Mouse (Mus musculus) heart, postnatal 0 days (tissue): ENCODE measurements around the gene Aph1c.

Experiments used
- CTCF ChIP-seq: IDR thresholded peaks from 2 replicates; pipeline ENCODE4 v1.5.1; 2016; ENCODE audit warnings: antibody characterized with exemption, control low read depth, low read depth
- EP300 ChIP-seq: IDR thresholded peaks from 2 replicates; pipeline ENCODE4 v1.6.1; 2016; ENCODE audit warnings: antibody characterized with exemption, low read depth

- no peak for TF ChIP-seq CTCF
- no peak for TF ChIP-seq EP300
Observed at GRCm38 (mm10) chr9:66878899-66879298, 44.4 kb upstream of the Aph1c start.
